Mouse (Mus musculus) adrenal gland, adult (tissue): Measurements from ENCODE around the gene Clcn1.

Source experiments
- DNase-seq, 2 experiments: peaks; one replicate each; pipeline ENCODE4 v3.0.0; 2022 to 2023; ENCODE audit warnings: low spot score in 1 of 2; ENCODE audit not compliant: inconsistent age in 2 of 2

The Clcn1 gene

DNA sequence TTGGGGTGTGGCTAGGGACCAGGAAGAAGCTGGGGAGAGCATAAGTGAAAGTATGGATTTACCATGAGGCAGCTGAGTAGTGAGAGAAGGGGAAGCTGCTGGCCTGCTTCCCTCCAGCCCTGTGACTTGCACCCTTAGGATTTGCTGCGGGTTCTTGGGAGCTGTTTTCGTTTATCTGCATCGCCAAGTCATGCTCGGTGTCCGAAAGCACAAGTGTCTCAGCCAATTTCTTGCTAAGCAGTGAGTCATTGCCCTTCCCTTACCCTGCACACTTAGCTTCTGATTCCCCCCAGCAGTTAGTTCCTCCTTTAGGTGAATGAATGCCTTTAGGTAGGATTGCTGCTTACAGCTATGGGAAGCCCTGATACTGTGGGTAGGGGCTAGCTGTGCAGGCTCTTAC is 12.9 kb downstream of the Clcn1 start:
- no peak for DNase-seq

DNA sequence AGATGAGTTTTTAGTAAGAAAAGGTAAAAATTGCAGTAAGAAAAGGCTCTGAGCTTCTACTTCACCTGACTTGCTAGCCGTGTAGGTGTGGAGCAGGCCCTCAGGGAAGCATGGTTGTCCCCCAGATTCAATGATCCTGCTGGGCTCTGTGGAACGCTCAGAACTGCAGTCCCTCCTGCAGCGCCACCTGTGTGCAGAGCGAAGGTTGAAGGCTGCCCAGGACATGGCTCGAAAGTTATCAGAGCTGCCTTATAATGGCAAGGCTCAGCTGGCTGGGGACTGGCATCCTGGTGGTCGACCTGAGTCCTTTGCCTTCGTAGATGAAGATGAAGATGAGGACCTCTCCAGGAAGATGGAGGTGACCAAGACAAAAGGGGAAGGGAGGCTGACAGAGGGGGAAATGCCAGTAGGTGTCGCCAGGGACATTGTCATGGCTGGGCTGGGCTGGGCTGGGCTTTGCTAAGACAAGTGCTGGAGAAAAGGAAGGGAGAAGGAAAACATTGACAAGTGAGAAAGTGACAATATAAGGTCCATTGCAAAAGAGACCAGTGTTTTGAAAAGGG is 23.4 kb downstream of the Clcn1 start:
- DNase-seq, result peak in 1 of 2 experiments; percentile 27

DNA sequence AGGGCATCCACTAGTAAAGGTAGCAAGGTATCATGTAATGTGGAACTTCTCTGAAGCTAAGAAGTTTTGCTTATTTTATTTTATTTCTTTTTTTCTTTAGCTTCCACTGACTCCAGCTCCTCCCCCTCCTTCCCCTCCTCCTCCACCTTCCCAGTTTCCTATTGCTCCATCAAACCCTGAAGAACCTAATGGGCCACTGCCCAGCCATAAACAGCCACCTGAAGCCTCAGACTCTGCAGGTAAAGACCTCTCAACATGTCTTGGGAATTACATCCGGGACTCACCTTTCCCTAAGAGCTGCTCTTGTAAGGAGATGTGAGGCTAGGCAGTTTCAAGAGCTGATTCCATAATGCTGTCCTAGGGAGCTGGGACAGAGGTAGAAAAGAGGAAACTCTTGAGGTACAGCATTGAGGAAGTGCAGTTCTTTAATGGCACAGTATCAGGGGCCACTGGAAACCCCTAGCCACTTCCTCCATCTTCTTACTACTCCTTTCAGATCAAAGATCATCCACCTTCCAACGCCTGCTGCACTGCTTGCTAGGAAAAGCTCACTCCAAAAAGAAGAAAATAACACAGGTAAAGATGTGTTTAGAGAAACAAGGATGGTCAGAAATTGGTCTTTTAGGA is 24.1 kb downstream of the Clcn1 start:
- DNase-seq, result no peak

DNA sequence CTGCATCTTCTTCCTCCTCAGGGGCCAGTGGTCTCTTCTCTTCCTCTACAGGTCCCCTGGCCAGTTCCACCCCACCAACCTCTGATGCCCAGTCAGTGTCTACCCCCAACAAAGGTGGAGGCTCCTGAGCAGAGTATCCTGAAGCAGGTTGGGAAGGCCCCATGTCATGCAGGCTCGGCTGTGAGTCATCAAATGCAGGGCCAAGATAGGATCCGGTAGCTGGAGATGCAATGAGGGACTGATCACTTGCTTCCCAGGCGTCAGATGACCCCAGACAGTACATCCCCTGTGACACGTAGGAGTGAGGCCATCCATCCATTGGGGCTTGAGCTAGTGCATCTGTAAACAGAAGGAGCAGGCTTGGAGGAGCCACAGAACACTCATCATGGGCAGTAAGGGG is 31.8 kb downstream of the Clcn1 start:
- no peak for DNase-seq

DNA sequence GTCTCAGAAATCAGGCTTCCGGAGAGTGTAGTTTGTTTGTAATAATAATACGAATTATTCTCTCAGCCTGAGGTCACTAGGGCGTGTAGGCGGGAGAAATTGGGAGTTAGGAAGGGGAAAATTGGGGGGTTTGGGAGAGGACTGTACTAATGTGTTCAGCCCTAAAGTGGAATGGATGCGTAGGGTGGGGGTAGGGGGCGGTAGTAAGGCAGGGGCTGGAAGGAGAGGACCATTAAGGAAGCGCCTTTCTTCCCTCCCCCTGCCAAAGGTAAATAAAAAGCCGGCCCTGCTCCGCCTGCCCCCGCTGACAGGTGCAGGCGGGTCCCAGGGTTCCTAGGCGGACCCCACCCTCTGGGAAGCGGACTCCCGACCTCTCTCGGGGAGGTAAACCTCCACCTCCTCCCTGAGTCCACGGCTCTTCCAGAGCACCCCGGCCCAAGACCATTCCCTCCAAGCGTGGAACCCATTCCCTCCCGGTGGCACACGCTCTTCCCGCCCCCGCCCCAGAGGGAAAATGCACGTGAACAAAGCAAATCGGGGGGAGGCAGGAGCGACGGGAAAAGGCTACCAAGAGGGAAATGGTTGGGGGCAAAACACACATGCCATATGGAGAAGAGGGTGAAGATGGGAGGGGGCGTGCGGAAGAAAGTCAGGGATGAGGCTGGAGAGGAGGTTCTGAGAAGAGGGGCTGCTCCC is 37.0 kb downstream of the Clcn1 start:
- DNase-seq, result no peak

DNA sequence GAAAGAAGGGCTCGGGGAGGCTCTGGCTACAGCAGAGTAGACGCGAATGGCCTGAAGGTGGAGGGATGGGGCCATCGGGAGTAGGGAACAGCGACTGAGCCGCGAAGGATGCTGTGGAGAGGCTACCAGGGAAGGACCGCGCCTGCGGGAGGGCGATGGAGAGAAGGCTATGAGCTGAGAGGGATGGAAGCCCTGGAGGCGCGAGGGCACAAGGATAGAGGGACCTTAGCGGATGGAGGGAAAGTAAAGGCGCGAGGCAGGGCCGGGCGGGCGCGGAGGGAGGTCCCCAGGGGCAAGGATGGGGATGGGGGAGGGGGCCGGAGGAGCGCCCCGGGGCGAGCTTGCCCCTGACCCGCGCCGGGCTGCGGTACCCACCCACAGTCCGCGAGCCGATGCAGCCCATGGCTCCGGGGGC is 37.6 kb downstream of the Clcn1 start:
- peak in 1 of 2 experiments; percentile 38 for DNase-seq

DNA sequence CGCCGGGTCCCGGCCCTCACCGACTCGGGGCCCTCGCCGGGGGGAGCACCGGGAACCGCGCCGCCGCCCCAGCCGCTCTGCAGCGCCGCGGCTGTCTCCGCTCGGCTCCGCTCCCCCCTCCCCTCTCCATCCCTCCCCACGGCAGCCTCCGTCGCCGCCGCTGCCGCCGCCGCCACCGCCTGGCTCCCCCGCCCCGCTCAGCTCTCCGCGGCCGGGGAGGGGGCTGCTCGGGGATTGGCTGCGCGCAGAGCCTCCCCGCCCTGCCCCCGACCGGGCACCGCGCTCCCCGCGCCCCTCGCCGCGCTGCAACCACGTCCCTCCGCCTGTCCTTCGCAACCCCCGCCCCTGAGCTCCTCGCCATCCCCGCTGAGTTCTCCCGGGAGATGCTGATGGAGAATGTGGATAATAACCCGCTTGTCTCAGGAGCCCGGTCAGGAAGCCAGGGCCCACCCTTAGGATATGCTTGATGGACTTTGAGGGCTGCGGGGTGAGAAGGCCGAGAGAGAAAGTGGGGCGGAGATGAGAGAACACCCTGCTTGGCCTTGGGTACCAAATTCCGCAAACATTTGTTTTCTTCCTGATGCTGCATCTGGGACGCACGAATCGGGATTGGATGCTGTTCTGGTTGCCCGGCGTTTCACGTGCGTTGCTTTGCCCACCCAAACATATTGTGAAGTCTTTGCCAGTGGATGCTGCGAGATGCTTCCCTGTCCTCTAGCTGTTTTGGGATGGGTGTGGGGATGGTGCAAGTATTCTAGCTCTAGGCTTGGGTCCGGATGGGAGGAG is 38.2 kb downstream of the Clcn1 start, which contains the start of gene Fam131b:
Gene Fam131b (minus strand): TSS at position 162 of the 786 bp plus-strand sequence.
- peak in 1 of 2 experiments; percentile 48 for DNase-seq

DNA sequence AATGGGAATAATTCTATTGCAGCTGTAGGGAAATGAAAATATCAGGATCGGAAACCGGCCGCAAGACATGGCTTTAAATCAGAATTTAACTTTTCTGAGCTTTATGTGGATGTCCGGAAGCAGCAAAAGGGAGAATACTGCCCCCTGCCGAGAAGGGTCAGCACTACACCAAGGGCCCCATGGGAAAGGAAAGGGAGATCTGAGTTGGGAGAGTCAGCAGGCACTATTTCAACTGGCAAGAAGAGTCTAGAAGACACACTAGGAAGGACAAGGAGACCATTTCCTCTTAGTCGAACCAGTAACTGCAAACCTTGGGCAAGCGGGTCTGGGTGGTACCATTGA is 38.8 kb downstream of the Clcn1 start:
- peak; percentile 63 to 91 for DNase-seq

DNA sequence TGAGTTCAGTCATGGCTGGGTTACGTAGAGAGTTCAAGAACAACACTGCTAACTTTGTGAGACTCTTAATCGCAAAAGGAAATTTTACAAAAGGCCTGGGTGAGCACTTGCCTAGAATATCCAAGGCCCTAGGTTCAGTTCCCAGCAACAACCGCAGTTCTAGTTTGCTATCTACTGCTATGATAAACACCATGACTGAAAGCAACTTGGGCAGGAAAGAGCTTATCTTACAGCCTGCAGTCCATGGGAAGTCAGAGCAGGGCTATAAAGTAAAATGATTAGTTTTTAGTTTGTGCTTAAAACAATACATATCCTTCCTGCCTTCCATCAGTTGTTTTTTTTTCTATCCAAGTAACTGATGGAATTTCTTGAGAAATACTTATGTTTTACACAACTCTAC is 40.0 kb downstream of the Clcn1 start:
- no peak for DNase-seq

DNA sequence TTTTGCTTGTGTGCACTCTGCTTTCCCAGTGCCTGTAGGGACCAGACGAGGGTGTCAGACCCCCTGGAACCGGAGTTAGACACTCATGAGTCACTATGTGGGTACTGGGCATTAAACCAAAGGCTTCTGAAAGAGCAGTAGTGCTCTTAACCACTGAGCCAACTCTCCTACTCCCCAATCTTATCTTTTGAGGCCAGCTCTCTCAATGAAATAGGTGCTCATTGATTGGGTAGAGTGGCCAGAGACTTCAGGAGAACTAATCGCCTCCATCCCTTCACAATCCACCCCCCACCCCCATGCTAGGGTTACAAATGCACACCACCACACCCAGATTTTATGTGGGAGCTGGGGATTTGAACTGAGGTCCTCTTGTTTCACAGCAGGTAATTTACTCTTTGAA is 42.3 kb downstream of the Clcn1 start:
- DNase-seq, result no peak

DNA sequence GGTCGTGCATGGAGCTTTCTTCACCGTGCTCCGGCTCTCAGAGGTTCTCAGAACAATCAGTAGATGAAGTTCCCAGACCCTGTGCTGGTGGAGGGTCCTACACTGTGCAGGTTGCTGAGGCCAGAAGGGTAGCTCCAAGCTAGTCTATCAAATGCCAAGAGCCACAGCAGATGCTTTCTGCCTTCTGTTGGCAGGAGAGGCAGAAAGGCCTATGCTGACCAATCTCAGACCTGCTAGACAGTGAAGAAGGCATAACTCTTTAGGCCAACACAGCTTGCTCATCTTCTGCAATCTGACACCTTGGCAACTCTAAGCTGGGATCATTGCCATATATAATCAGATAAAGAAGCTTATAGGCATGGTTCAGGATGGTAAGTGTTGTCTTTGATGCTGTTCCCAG is 43.7 kb downstream of the Clcn1 start:
- DNase-seq, result no peak

DNA sequence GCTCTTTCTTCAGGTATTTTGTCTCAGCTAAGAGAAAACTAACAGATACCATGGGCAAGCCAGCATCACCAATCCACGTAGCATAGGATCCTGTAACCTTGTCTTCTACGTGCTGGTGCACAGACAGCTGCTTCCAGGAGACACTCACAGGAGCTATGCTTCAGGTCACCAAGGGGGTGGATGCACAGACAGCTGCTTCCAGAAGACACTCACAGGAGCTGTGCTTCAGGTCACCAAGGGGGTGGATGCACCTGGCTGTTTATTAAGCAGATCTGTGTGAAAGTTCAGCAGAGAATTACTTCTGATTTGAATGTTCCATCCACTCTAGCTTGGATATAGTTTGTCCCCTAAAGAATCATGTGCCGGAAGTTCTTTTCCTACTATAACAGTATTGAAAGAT is 44.5 kb downstream of the Clcn1 start:
- DNase-seq, result no peak

DNA sequence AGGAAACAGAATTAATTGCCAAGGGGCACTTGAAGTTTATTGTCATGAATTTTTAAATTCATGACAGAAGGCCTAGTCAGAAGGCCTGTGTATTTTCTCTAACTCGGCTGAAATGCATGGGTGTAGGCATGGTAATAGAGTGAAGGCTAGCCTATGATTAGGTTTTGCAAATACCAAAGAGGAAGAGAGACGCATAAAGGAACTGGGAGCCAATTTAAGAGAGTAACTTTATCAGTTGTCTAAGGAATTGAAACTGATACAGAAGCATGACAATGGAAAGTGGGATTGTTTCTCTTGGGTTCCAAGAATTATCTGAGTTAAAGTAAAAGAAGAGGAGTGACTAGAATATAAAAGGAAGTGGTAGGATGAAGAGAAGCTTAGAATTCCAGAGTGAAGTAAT is 52.7 kb downstream of the Clcn1 start:
- no peak for DNase-seq

DNA sequence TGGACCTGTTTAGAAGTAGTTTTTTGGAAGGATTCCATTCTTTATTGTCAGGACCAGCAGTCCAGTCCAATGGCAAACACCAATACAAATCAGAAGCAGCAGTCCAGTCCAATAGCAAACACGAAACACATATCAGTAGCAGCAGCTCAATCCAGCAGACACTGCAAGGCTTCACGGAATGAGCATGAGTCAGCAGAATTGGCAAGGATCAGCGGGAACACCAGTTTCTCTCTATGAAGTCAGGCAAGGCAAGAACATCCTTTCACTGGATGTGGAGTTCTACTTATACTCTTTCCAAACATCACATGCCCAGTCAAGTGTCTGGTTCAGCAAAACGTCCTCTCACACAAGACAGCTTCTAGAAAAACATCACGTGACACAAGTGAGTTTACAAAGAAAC is 53.5 kb downstream of the Clcn1 start:
- peak; percentile 59 to 78 for DNase-seq

DNA sequence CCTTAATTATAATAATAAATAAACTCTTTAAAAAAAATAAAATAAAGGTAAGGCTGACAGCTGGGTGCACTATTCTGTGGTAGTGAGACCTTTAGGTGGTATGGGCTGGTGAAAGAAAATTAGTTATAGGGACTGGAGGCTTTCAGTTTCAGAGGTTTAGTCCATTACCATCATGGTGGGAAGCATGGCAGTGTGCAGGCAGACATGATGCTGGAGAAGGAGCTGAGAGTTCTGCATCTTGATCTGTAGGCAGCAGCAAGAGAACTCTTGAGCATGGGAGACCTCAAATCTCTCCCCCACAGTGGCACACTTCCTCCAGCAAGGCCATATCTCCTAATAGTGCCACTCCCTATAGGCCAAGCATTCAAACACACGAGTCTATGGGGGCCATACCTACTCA is 55.7 kb downstream of the Clcn1 start:
- no peak for DNase-seq

DNA sequence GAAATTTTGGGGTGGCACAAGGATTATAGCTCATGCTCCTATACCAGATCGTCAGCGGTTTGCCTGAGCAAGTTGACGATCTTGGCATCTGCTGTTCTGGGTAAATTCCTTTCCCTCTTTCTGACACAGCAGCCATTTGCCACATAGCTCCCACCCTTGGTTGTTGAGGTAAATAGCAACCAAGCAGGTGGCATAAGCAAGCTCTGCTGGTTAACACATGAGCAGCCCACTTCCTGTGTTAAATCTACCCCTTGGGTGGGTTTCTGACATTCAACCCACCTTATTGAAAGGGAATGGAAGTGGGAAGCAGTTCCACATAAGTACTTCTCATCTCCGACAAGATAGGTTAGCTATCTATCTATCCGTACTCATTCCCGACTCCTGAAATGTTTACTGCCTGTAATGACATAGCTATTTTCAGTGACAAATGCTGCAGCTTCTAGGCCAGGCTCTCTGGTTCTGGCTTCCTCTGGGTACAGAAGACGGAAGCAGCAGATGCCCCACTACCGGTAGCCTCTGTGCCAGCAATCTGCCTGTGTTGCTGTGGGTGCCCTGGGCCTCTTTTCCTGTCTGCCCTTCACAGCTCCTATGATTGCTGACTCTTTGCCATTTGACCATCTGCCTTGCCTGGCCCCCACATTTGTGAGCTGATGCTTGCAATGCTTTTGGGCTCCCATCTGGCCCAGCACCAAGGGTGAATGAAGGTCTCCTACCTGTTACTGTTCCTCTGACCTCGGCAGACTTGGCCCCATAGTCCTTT is 57.1 kb downstream of the Clcn1 start:
- no peak for DNase-seq

DNA sequence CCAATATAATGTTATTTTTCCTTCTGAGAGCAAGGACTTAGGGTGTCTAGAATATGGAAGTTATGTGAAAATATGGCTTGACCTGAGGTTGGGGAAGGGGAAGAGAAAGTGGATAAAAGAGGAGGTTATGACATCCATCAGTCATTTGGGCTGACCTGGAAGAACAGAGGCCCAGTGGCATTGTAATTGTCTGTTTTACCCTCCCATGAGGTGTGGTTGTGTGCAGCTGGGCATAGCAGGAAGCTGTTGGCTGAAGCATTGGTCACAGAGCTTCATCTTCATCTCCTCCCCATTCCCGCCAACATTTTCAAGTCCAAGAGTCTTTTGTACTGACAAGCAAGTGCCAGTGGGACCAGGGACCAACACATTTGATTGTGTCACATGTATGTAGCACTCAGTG is 57.8 kb downstream of the Clcn1 start:
- DNase-seq, result peak in 1 of 2 experiments; percentile 26

DNA sequence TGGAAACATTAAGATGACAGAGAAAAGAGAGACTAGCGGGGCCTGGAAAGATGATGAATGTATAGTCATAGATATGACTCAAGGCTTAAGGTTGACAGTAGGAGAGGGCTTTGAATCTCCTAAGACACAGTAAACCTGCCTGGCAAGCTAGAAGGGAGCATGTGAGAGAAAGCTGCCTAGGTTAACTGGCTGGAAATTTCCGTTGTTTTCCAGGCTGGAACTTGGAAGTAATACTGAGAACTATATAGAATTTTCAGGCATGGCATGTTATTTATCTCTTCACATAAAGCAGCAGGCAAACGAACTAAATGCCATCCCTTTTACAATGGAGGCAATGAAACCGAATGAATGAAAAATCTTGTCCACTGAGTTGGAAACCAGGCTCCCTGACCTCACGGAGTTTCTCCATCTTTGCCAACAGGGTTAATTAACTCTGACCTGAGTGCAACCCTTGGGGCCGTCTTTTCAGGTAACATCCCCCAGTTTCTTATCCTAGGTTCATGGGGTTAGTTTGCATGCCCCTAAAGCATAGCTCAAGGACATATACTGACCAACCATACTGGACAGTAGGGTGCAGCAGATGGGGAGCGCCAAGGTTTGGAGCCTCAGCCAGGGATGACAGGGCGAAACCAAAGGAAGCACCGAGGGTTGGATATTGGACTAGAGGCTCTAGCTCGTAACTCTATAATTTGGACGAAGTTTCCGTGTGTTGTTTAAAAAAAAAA is 62.0 kb downstream of the Clcn1 start:
- peak in 1 of 2 experiments; percentile 28 for DNase-seq

DNA sequence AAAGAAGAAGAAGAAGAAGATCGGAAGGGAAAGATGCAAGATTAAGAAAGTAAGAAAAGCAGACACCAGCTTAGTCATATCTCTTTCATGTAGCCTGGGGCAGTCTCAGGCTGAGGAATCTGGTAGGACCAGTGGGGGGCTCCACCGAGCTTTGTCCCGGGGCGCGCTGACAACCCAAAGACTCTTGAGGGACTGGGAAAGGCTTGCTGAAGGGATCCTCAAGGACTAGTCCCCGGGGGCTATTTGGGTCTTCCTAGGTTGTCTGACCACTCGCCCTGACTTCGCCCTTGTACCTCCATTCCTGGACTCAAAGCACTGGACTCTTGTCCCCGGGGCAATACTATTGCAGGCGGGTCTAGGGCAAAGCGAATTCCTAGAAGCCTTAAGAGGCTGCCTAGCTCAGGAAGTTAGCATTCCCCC is 62.5 kb downstream of the Clcn1 start:
- peak; percentile 87 to 95 for DNase-seq

DNA sequence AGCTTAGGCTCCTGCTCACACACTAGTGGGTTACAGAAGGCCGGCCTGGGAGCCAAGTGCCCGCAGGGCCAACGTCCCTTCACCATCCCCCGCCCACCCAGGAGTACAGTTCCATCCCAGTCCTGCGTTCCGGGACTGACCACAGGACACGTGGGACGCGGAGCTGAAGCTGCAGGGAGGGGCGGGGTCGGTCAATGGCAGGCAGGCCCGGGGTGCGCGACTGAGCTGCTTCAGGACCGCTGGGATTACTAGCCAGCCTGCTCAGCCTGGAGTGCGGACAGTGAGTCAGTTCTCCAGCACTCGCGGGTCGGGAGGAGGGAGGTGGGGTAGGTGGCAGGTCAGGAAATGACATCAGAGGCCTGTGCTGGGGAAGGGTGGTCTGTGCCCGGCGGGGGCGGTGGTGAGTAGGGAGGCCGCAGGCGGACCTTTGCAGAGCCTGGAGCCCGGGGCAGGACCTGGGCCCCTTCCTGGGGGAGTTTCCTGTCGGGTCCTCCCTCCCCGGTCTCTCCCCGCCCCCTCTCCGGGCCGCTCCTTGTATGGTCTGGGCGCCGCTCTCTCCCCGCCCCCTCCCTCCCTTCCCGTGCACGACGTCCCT is 63.0 kb downstream of the Clcn1 start, which contains the start of gene Zyx:
Gene Zyx (plus strand): TSS at position 205 of the 595 bp plus-strand sequence.
- DNase-seq, result peak; percentile 97 to 98
